Mouse (Mus musculus) hindbrain, postnatal 0 days (tissue): ENCODE measurements at regions not wholly inside any gene's neighbourhood (a gene's known extent, or its start where the extent isn't known, plus 50 kb on each side); places are given as distances from the start of the nearest gene placed in this dataset.
A peak's percentile ranks its signal among the peaks of the same experiment; 100 is the strongest.

Experiments used
- ATAC-seq: fragments of 200-750 bp; cut with Nextera tagmentation; 2 replicates; pipeline ENCODE4 v1.8.0; 2017; ENCODE audit warnings: mild to moderate bottlenecking, moderate TSS enrichment, moderate library complexity
- DNase-seq: peaks from one replicate; pipeline ENCODE4 v3.0.0-alpha.2; 2015; ENCODE audit warnings: low spot score
- H3K27ac ChIP-seq: fragments of 300-500 bp; sonication (generic); 2 replicates; pipeline ENCODE4 v1.5.1; 2014; ENCODE audit warnings: mild to moderate bottlenecking
- H3K27me3 ChIP-seq: fragments of 300-500 bp; sonication (generic); 2 replicates; pipeline ENCODE4 v1.6.1; 2014; ENCODE audit warnings: low read length, mixed read lengths; ENCODE audit not compliant: insufficient read depth
- H3K36me3 ChIP-seq: fragments of 300-500 bp; sonication (generic); 2 replicates; pipeline ENCODE4 v1.6.1; 2014; ENCODE audit warnings: low read length, mixed read lengths; ENCODE audit not compliant: insufficient read depth
- H3K4me1 ChIP-seq: fragments of 300-500 bp; sonication (generic); 2 replicates; pipeline ENCODE4 v1.6.1; 2014; ENCODE audit warnings: antibody characterized with exemption, low read length, mixed read lengths; ENCODE audit not compliant: insufficient read depth
- H3K4me2 ChIP-seq: fragments of 300-500 bp; sonication (generic); 2 replicates; pipeline ENCODE4 v1.6.1; 2014; ENCODE audit warnings: low read depth, mild to moderate bottlenecking, low read length, moderate library complexity, mixed read lengths
- H3K4me3 ChIP-seq: fragments of 300-500 bp; sonication (generic); 2 replicates; pipeline ENCODE4 v1.5.1; 2014; ENCODE audit warnings: low read length
- H3K9ac ChIP-seq: fragments of 300-500 bp; sonication (generic); replicated peaks from 2 replicates; pipeline ENCODE4 v1.6.1; 2014; ENCODE audit warnings: mild to moderate bottlenecking, low read length, moderate library complexity, mixed read lengths
- H3K9me3 ChIP-seq: fragments of 300-500 bp; sonication (generic); 2 replicates; pipeline ENCODE4 v1.6.1; 2016; ENCODE audit warnings: low read length, mixed read lengths
- CTCF ChIP-seq: IDR thresholded peaks from 2 replicates; pipeline ENCODE4 v1.5.1; 2016; ENCODE audit warnings: antibody characterized with exemption, control low read depth, low read depth
- WGBS: fragments of 180-500 bp; shearing (Covaris S2); extraction: QIAGEN DNeasy Blood & Tissue Kit; methylation state at CpG from one replicate; pipeline ENCODE4 v1.1.7; 2014; 5-methylcytosine and 5-hydroxymethylcytosine counted together

DNA sequence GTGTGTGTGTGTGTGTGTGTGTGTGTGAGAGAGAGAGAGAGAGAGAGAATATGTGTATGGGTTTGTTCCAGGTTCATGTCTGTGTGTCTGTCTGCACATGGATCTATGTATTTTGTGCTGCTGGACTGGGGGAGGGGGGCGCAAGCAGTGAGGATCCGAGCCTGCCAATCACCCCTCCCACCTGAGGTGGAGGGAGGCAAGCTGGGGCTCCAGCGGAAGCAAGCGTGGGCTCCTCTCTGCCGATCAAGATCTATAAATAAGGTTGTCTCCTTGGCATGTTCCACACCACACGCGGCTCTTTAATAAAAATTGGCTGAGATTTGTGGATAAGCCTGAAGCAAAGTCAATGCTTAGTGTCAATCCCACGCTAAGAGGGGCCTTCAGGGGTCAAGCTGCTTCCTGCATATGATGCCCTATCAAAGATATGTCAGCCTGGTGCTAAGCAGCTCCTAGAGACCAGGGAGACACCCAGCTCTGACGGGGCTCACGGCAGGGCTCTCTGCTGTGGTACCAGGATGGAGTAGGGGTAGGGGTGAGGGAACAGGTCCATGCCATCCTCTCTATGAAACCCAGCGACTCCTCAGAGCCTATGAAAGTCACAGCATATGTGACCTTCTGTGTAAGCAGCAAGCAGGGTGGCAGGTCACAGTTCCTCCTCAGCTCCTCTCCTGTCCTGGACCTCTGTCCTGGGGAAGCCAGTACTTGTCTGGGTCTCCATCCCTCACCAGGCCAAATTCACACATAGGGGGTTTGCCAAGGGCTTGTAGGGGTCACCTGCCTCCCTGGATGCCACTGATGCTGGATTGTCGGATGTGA lies 102.0 kb upstream of the Mvb12b start:
- WGBS: 47% methylated on average over 12 of the region's 12 CpGs

DNA sequence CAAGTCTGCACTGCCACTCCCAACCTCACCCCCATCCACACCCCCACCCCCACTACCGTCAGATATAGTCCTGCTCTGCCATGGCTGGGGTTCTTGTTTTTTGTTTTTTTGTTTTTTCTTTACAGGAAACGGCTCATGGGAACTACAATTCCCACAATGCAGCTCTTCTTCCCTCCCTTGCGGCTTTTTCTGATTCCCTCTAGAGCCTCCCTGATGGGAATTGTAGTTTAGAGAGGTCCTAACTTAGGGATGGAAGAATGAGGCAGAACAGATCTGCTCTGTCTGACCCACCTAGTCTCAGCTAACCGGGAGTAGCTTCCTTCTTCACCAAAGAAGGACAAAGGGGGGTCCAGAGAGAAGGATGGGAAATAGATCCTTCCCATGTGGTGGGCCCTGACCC lies 98.7 kb upstream of the Mvb12b start:
- no peak for TF ChIP-seq CTCF
- 21% methylated on average over 4 of the region's 4 CpGs for WGBS
- Histone ChIP-seq H3K27ac (no peak overlapping the region), H3K36me3 (no peaks in the 10 kb centered on the region), H3K9ac (no peak overlapping the region), H3K4me1 (no peaks in the 10 kb centered on the region), H3K4me3 (no peak overlapping the region), H3K4me2 (peak overlapping the region; percentile 27; the same call in 1 of the 2 replicates), H3K27me3 (no peaks in the 10 kb centered on the region), H3K9me3 (no peaks in the 10 kb centered on the region)
- DNase-seq (peak; percentile 86), ATAC-seq (peak; percentile 61; the same call in 1 of the 2 replicates)

More for the DNA sequence above, 102.0 kb upstream of the Mvb12b start:
- ATAC-seq (0 out of 2 replicates have a peak, but pooled peaks have one; percentile 13), DNase-seq (no peak)
- Histone ChIP-seq H3K4me2 (no peak overlapping the region), H3K27ac (no peak overlapping the region), H3K36me3 (no peaks in the 10 kb centered on the region), H3K9me3 (no peaks in the 10 kb centered on the region), H3K9ac (no peak overlapping the region), H3K4me3 (no peak overlapping the region), H3K27me3 (no peaks in the 10 kb centered on the region), H3K4me1 (no peaks in the 10 kb centered on the region)
- TF ChIP-seq CTCF: no peak

GRCm38 (mm10) chr2:33985316-33985715 lies 97.6 kb upstream of the Mvb12b start:
- DNase-seq (no peak), ATAC-seq (no peak)
- Histone ChIP-seq H3K9me3 (no peaks in the 10 kb centered on the region), H3K4me1 (no peaks in the 10 kb centered on the region), H3K9ac (no peak overlapping the region), H3K27me3 (no peaks in the 10 kb centered on the region), H3K36me3 (no peaks in the 10 kb centered on the region), H3K27ac (no peak overlapping the region), H3K4me2 (no peak overlapping the region), H3K4me3 (no peak overlapping the region)
- 52% methylated on average over 11 of the region's 11 CpGs for WGBS
- no peak for TF ChIP-seq CTCF

DNA sequence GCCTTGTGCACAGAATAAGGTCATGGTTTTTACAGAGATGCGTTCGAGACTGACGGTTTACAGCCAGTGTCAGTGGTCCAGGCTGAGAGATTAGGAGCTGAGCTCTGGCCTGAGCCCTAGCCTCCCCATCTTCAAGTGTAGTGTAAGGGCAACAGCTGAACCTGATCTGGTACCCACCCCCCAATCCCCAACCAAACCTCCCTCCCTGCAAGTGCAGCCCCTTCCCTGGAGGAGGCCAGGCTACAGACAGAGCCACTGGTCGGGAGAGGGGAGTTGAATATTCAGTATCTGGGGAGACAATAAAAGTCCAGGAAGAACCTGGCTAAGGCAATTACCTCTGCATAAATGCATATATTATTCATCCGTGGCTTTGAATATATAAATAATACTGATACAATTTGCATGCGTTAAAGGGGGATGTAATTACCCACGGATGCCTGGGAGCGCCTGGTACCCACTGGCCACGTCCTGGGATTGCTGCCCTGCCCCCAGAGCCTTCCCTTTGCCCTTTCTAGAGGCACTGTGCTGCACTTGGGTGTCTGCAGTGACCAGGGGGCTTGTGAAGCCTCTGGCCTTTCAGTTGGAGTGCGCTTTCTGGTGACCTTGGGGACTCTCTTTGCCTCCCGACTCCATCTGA lies 95.5 kb upstream of the Mvb12b start:
- no peaks in the 10 kb centered on the region for H3K9me3 ChIP-seq
- no peaks in the 10 kb centered on the region for H3K36me3 ChIP-seq
- no peak overlapping the region for H3K4me3 ChIP-seq
- WGBS: 38% methylated on average over 11 of the region's 11 CpGs
- DNase-seq: no peak
- no peak overlapping the region for H3K9ac ChIP-seq
- no peak for TF ChIP-seq CTCF
- H3K27ac ChIP-seq: no peak overlapping the region
- ATAC-seq: no peak
- H3K4me2 ChIP-seq: no peak overlapping the region
- no peaks in the 10 kb centered on the region for H3K27me3 ChIP-seq
- H3K4me1 ChIP-seq: no peaks in the 10 kb centered on the region

DNA sequence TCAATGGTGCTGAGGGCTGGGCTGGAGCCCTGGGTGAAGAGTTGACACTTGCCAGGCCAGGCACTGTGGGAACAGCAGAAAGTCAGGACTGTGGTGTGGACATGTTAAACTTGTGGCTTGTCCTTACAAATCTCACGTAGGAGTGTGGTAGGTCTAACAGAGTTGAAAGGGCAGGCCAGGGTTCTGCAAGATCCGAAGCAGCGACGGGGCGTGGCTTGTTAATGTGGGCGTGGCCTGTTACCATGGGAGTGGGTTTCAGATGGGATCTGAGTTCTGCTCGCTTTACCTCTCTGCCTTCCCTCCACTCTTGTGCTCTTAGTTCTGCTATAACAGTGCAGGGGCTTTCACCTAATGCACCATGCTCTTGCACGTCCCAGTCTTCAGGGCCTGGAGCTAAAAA lies 94.2 kb upstream of the Mvb12b start:
- Histone ChIP-seq H3K9me3 (no peaks in the 10 kb centered on the region), H3K4me1 (no peaks in the 10 kb centered on the region), H3K36me3 (no peaks in the 10 kb centered on the region), H3K27ac (no peak overlapping the region), H3K4me2 (no peak overlapping the region), H3K27me3 (no peaks in the 10 kb centered on the region), H3K4me3 (no peak overlapping the region), H3K9ac (no peak overlapping the region)
- ATAC-seq (no peak), DNase-seq (no peak)
- WGBS: 52% methylated on average over 8 of the region's 8 CpGs
- no peak for TF ChIP-seq CTCF

GRCm38 (mm10) chr2:33981321-33981720 lies 93.6 kb upstream of the Mvb12b start:
- H3K4me3 ChIP-seq: no peak overlapping the region
- H3K36me3 ChIP-seq: no peaks in the 10 kb centered on the region
- TF ChIP-seq CTCF: no peak
- no peak overlapping the region for H3K9ac ChIP-seq
- no peak overlapping the region for H3K4me2 ChIP-seq
- WGBS: 80% methylated on average over 7 of the region's 7 CpGs
- H3K4me1 ChIP-seq: no peaks in the 10 kb centered on the region
- ATAC-seq (no peak), DNase-seq (no peak)
- H3K9me3 ChIP-seq: no peaks in the 10 kb centered on the region
- no peaks in the 10 kb centered on the region for H3K27me3 ChIP-seq
- H3K27ac ChIP-seq: no peak overlapping the region

DNA sequence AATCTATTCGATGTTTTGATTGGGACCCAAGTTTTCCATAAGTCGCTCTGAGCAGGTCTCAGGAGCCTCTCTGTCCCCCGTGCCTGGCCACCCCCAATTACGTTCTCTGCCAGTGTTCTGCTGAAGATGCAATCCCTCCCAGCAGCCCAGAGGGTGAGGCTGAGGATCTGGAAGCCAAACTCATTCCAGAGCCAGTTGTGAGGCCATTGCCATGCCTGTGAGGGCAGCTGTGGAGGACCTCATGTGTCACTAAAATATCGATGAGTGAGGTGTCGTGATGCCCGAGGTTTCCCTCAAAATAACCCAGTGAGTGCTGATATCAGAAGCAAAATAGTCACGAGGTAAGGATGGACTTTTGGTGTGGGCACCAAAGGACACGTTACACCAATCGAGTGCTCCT lies 93.1 kb upstream of the Mvb12b start:
- WGBS: 85% methylated on average over 10 of the region's 10 CpGs
- no peaks in the 10 kb centered on the region for H3K9me3 ChIP-seq
- H3K36me3 ChIP-seq: no peaks in the 10 kb centered on the region
- H3K4me2 ChIP-seq: no peak overlapping the region
- H3K27ac ChIP-seq: no peak overlapping the region
- no peaks in the 10 kb centered on the region for H3K4me1 ChIP-seq
- H3K9ac ChIP-seq: no peak overlapping the region
- no peak overlapping the region for H3K4me3 ChIP-seq
- TF ChIP-seq CTCF: no peak
- DNase-seq: no peak
- H3K27me3 ChIP-seq: no peaks in the 10 kb centered on the region
- no peak for ATAC-seq
